Comparison of ENCODE assay signal across 14 mouse cellular contexts in the genomic region with DNA sequence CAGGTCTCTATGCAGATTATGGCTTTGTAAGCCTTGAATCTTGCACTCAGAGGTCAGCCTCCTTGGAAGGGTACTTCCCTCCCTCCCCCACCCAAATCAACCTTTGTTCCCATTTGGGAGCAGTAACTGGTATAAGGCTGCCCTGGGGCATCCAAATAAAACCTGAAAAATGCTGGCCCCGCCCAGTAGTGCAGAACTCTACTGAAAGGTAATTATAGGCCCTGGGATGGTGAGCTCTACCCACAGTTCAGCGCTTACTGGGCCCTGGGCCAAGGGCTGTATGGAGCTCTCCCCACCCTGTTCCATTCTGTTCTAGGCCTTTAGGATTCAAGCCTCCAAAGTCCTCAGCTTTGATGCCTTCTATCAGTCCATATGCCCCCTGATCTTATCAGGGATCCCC. TPM values are rescaled to one million over a fixed set of nuclear protein-coding genes. Genes with fewer than 3 reads are reported as not detected.
DNase-seq lines count a peak whose midpoint lies in the region; ATAC-seq and TF ChIP-seq lines count a peak whose summit lies in the region.
"Had no signal": no experiment of that assay in that cellular context is flagged by ENCODE, and none has a peak within 500 bp of the region (broad histone marks: within the 10 kb centered on the region; RNA-seq: fewer than 3 reads in every experiment).

No protein-coding gene starts in this region.

- TF ChIP-seq EP300 in heart, adult 2 months (IDR thresholded peaks at IDR 0.05; ENCODE audit: insufficient read depth, low read depth, low read length), result no peak

- H3K4me3 ChIP-seq in heart, embryonic 16.5 days (ENCODE audit: low read length), result no peak overlapping the region
- no peak overlapping the region for H3K4me3 ChIP-seq in heart, adult 2 months
- no peak overlapping the region for H3K4me3 ChIP-seq in embryonic facial prominence, embryonic 11.5 days (ENCODE audit: low read depth, low read length)
- no peak overlapping the region for H3K4me3 ChIP-seq in limb, embryonic 13.5 days
- H3K4me3 ChIP-seq: hindbrain, embryonic 13.5 days had no signal

- 58% methylated on average over 2 of the region's 2 CpGs for WGBS in heart, embryonic 16.5 days
- 83% methylated on average over 2 of the region's 2 CpGs for WGBS in heart, adult 2 months
- WGBS in embryonic facial prominence, embryonic 11.5 days, result 68% methylated on average over 2 of the region's 2 CpGs
- WGBS in limb, embryonic 13.5 days, result 45% methylated on average over 2 of the region's 2 CpGs

- DNase-seq in heart, adult 2 months, result no peak
- DNase-seq in embryonic facial prominence, embryonic 11.5 days (ENCODE audit: low spot score), result no peak
- DNase-seq in kidney, adult 9 months, result peak; percentile 91
- no peak for DNase-seq in T-cell, adult 2 months (ENCODE audit: low spot score)
- DNase-seq in gastrocnemius, postnatal 10 days, result no peak
- no peak for DNase-seq in adrenal gland, adult 8-10 months
- DNase-seq: cerebellum, postnatal 14 days; forebrain, postnatal 0 days; layer of hippocampus, adult 9-11 months; thymus, postnatal 25 days had no signal

- H3K79me2 ChIP-seq in heart, adult 2 months (replicated peaks; ENCODE audit: control insufficient read depth, insufficient read depth, low read length), result no peaks in the 10 kb centered on the region

- H3K9ac ChIP-seq in heart, embryonic 16.5 days (ENCODE audit: low read length), result 0 out of 2 replicates have a peak overlapping the region, but pooled peaks have one; percentile 36
- no peak overlapping the region for H3K9ac ChIP-seq in heart, adult 2 months (ENCODE audit: low read depth, low read length)
- H3K9ac ChIP-seq in embryonic facial prominence, embryonic 11.5 days (replicated peaks; ENCODE audit: low read length), result no peak overlapping the region
- H3K9ac ChIP-seq in limb, embryonic 13.5 days, result no peak overlapping the region
- H3K9ac ChIP-seq: forebrain, postnatal 0 days; hindbrain, embryonic 13.5 days had no signal

- peak overlapping the region; percentile 86 for H3K27ac ChIP-seq in heart, embryonic 16.5 days (ENCODE audit: low read length)
- no peak overlapping the region for H3K27ac ChIP-seq in heart, adult 2 months
- H3K27ac ChIP-seq in embryonic facial prominence, embryonic 11.5 days (replicated peaks; ENCODE audit: low read depth, low read length), result no peak overlapping the region
- peak overlapping the region; percentile 56; the same call in 1 of the 2 replicates for H3K27ac ChIP-seq in limb, embryonic 13.5 days
- H3K27ac ChIP-seq: hindbrain, embryonic 13.5 days; macrophage had no signal

- no peak overlapping the region for H3K4me2 ChIP-seq in heart, embryonic 16.5 days (ENCODE audit: low read depth, low read length)
- no peak overlapping the region for H3K4me2 ChIP-seq in embryonic facial prominence, embryonic 11.5 days (ENCODE audit: low read depth, low read length)
- no peak overlapping the region for H3K4me2 ChIP-seq in limb, embryonic 13.5 days (replicated peaks)
- H3K4me2 ChIP-seq: hindbrain, embryonic 13.5 days had no signal

- peaks cover 27% of the 10 kb centered on the region for H3K4me1 ChIP-seq in heart, embryonic 16.5 days (ENCODE audit: control insufficient read depth, insufficient read depth, low read length)
- H3K4me1 ChIP-seq in heart, adult 2 months (ENCODE audit: control insufficient read depth, insufficient read depth, low read length), result no peaks in the 10 kb centered on the region
- H3K4me1 ChIP-seq in embryonic facial prominence, embryonic 11.5 days (ENCODE audit: control insufficient read depth, insufficient read depth, low read length), result no peaks in the 10 kb centered on the region
- H3K4me1 ChIP-seq in limb, embryonic 13.5 days, result peaks cover 22% of the 10 kb centered on the region

- TF ChIP-seq CTCF in heart, adult 2 months (IDR thresholded peaks at IDR 0.05), result no peak

- no peak for TF ChIP-seq POLR2A in heart, adult 2 months (IDR thresholded peaks at IDR 0.05; ENCODE audit: insufficient read depth, low read depth, low read length)

- no peaks in the 10 kb centered on the region for H3K9me3 ChIP-seq in heart, embryonic 16.5 days (replicated peaks; ENCODE audit: control insufficient read depth, low read length)
- H3K9me3 ChIP-seq in embryonic facial prominence, embryonic 11.5 days (replicated peaks; ENCODE audit: control insufficient read depth, low read length), result no peaks in the 10 kb centered on the region
- no peaks in the 10 kb centered on the region for H3K9me3 ChIP-seq in limb, embryonic 13.5 days
- H3K9me3 ChIP-seq: hindbrain, embryonic 13.5 days had no signal

- no peak; the same call in 1 of the 2 replicates for ATAC-seq in heart, embryonic 16.5 days (replicated peaks; ENCODE audit: extremely low read depth, insufficient read depth, low FRiP score)
- 0 out of 2 replicates have a peak, but pooled peaks have one; percentile 25 for ATAC-seq in embryonic facial prominence, embryonic 11.5 days (replicated peaks; ENCODE audit: insufficient number of reproducible peaks, low FRiP score, low TSS enrichment, low read depth)
- peak; percentile 87 for ATAC-seq in limb, embryonic 13.5 days (ENCODE audit: low FRiP score, low read depth)
- ATAC-seq: forebrain, postnatal 0 days had no signal

- intact Hi-C loops in heart, adult 2 months (cut with DNase I), result no loop called here

- H3K36me3 ChIP-seq in heart, embryonic 16.5 days (ENCODE audit: control insufficient read depth, insufficient read depth), result no peaks in the 10 kb centered on the region
- no peaks in the 10 kb centered on the region for H3K36me3 ChIP-seq in heart, adult 2 months (ENCODE audit: control insufficient read depth, insufficient read depth, low read length)
- no peaks in the 10 kb centered on the region for H3K36me3 ChIP-seq in embryonic facial prominence, embryonic 11.5 days (replicated peaks; ENCODE audit: control insufficient read depth, insufficient read depth, low read depth, low read length)
- H3K36me3 ChIP-seq in limb, embryonic 13.5 days, result no peaks in the 10 kb centered on the region
- H3K36me3 ChIP-seq: hindbrain, embryonic 13.5 days had no signal

- H3K27me3 ChIP-seq in heart, embryonic 16.5 days (ENCODE audit: control insufficient read depth, insufficient read depth, low read length), result no peaks in the 10 kb centered on the region
- no peaks in the 10 kb centered on the region for H3K27me3 ChIP-seq in heart, adult 2 months (ENCODE audit: control insufficient read depth, insufficient read depth, low read length)
- no peaks in the 10 kb centered on the region for H3K27me3 ChIP-seq in embryonic facial prominence, embryonic 11.5 days (ENCODE audit: control insufficient read depth, insufficient read depth, low read length)
- no peaks in the 10 kb centered on the region for H3K27me3 ChIP-seq in limb, embryonic 13.5 days
- H3K27me3 ChIP-seq: hindbrain, embryonic 13.5 days had no signal

RNA-seq across cellular contexts. Expression of gene Prkcd, which starts 11.1 kb away (rescaled TPM):
- polyA plus RNA-seq in heart, embryonic 16.5 days (2015; fragmentation: Nextera tagmentation; extraction: Ambion mirVana), result 40.7 and 42.7 TPM in 2 replicates
- 10 to 100 TPM; 10.4 to 12.6 TPM for total RNA-seq in heart, adult 2 months (2021)
- polyA plus RNA-seq in heart, adult 2 months (2012; rRNA removed), result 31.5 and 31.7 TPM in 2 replicates
- 30.0 and 31.7 TPM in 2 replicates for polyA plus RNA-seq in embryonic facial prominence, embryonic 11.5 days (2014; fragmentation: Nextera tagmentation; extraction: Ambion mirVana)
- polyA plus RNA-seq in limb, embryonic 13.5 days (2015; fragmentation: Nextera tagmentation; extraction: Ambion mirVana), result 50.8 and 58.5 TPM in 2 replicates
- total RNA-seq in gastrocnemius, postnatal 10 days (2021), result 10 to 100 TPM; 10.9 to 18.6 TPM
- total RNA-seq in adrenal gland, adult 8-10 months (2022), result 100 to 1,000 TPM; 118 to 213 (median 160) TPM

RNA-seq across cellular contexts. Expression of gene Rft1, which starts 17.1 kb away (rescaled TPM):
- 11.0 and 11.3 TPM in 2 replicates for polyA plus RNA-seq in heart, embryonic 16.5 days (2015; fragmentation: Nextera tagmentation; extraction: Ambion mirVana)
- total RNA-seq in heart, adult 2 months (2021), result 1 to 10 TPM; 6.1 to 8.1 TPM
- polyA plus RNA-seq in heart, adult 2 months (2012; rRNA removed), result 8.8 and 13.0 TPM in 2 replicates
- 12.9 and 17.6 TPM in 2 replicates for polyA plus RNA-seq in embryonic facial prominence, embryonic 11.5 days (2014; fragmentation: Nextera tagmentation; extraction: Ambion mirVana)
- polyA plus RNA-seq in limb, embryonic 13.5 days (2015; fragmentation: Nextera tagmentation; extraction: Ambion mirVana), result 20.7 and 21.0 TPM in 2 replicates
- 1 to 10 TPM; 6.4 to 7.3 TPM for total RNA-seq in gastrocnemius, postnatal 10 days (2021)
- 10 to 100 TPM; 31.0 to 39.7 (median 33.2) TPM for total RNA-seq in adrenal gland, adult 8-10 months (2022)

Comparison
In these comparisons a context has a peak if more than half of its experiments do, and no peak if none do; other contexts are left out.
1. H3K27ac ChIP-seq: peak in heart, embryonic 16.5 days (single experiment) and limb, embryonic 13.5 days (single experiment); none in heart, adult 2 months (single experiment) and embryonic facial prominence, embryonic 11.5 days (single experiment).